Mouse (Mus musculus) embryonic facial prominence, embryonic 13.5 days (tissue): ENCODE measurements around the gene Scg5. TPM values are rescaled to one million over a fixed set of nuclear protein-coding genes. Genes with fewer than 3 reads are reported as not detected.
A peak's percentile ranks its signal among the peaks of the same experiment; 100 is the strongest.

ENCODE experiments used
- ATAC-seq: fragments of 200-750 bp; cut with Nextera tagmentation; 2 replicates; pipeline ENCODE4 v1.8.0; 2017; ENCODE audit warnings: low read depth; ENCODE audit not compliant: insufficient number of reproducible peaks, insufficient read depth, low FRiP score, low TSS enrichment
- H3K27ac ChIP-seq: fragments of 300-500 bp; sonication (generic); 2 replicates; pipeline ENCODE4 v1.5.1; 2015; ENCODE audit warnings: moderate library complexity, mild to moderate bottlenecking, inconsistent platforms
- H3K27me3 ChIP-seq: fragments of 300-500 bp; sonication (generic); 2 replicates; pipeline ENCODE4 v1.6.1; 2015; ENCODE audit warnings: mild to moderate bottlenecking, inconsistent platforms
- H3K36me3 ChIP-seq: fragments of 300-500 bp; sonication (generic); 2 replicates; pipeline ENCODE4 v1.6.1; 2015; ENCODE audit warnings: mild to moderate bottlenecking, inconsistent platforms
- H3K4me1 ChIP-seq: fragments of 300-500 bp; sonication (generic); 2 replicates; pipeline ENCODE4 v1.6.1; 2015; ENCODE audit warnings: inconsistent platforms
- H3K4me2 ChIP-seq: fragments of 300-500 bp; sonication (generic); 2 replicates; pipeline ENCODE4 v1.6.1; 2015; ENCODE audit warnings: moderate library complexity, mild to moderate bottlenecking, inconsistent platforms
- H3K4me3 ChIP-seq: fragments of 300-500 bp; sonication (generic); 2 replicates; pipeline ENCODE4 v1.5.1; 2015; ENCODE audit warnings: mild to moderate bottlenecking, inconsistent platforms
- H3K9ac ChIP-seq: fragments of 300-500 bp; sonication (generic); 2 replicates; pipeline ENCODE4 v1.6.1; 2015; ENCODE audit warnings: mild to moderate bottlenecking, inconsistent platforms
- H3K9me3 ChIP-seq: fragments of 300-500 bp; sonication (generic); 2 replicates; pipeline ENCODE4 v1.6.1; 2016; ENCODE audit warnings: inconsistent platforms
- WGBS: fragments of 180-500 bp; shearing (Covaris S2); methylation state at CpG from one replicate; pipeline ENCODE4 v1.1.7; 2015; ENCODE audit warnings: mixed read lengths; 5-methylcytosine and 5-hydroxymethylcytosine counted together
- polyA plus RNA-seq: library from polyadenylated mRNA; unstranded; fragments of >200 nt; fragmentation: Nextera tagmentation; extraction: Ambion mirVana; gene quantifications from 2 replicates; pipeline ENCODE4 v1.2.1, GENCODE M21; 2015

Gene Scg5
- polyA plus RNA-seq, 1 experiment from 2014 or later, result 3.8 TPM

DNA sequence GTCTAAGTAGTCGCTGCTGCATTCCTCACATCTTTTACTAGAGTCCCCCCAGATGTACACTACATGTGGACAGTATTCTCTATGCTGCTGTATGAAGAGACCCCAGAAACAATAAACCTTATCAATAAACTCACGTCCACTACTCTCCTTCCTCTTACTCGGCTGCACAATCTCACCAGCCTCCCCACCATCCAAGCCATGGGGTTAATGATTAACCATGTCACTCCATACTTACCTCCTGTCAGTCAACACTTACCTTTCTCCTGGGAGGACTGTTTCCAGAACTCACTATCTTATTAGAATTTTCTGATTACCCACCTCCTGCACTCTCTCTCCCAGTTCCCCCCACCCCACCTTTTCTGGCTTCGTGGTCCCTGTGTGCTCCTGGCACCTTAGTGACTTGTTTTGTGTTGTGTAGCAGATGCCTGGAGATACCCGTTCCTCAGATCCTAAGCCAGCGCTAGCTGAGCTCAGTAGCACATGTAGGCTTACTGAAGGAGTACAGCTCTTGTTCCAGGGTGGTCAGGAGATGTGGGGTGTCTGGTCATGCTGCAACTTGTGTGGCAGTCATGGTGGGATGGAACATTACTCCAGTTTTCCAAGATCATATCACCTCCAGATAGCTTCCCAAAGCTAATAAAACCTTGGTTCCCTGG lies 54.6 kb downstream of the Scg5 start:
- Histone ChIP-seq H3K4me1 (no peaks in the 10 kb centered on the region), H3K27me3 (peaks cover 26% of the 10 kb centered on the region; the same call in 1 of the 2 replicates), H3K4me3 (no peak overlapping the region), H3K27ac (no peak overlapping the region), H3K4me2 (no peak overlapping the region), H3K9me3 (no peaks in the 10 kb centered on the region), H3K9ac (no peak overlapping the region), H3K36me3 (no peaks in the 10 kb centered on the region)
- 78% methylated on average over 6 of the region's 6 CpGs for WGBS
- no peak for ATAC-seq

- H3K4me2 ChIP-seq, result no peak overlapping the region
- H3K36me3 ChIP-seq, result no peaks in the 10 kb centered on the region
- no peak overlapping the region for H3K27ac ChIP-seq
- H3K4me3 ChIP-seq, result no peak overlapping the region
- no peak overlapping the region for H3K9ac ChIP-seq
- peaks cover 20% of the 10 kb centered on the region for H3K27me3 ChIP-seq
- no peak for ATAC-seq
- 83% methylated on average over 8 of the region's 8 CpGs for WGBS
- H3K9me3 ChIP-seq, result no peaks in the 10 kb centered on the region
- no peaks in the 10 kb centered on the region for H3K4me1 ChIP-seq
These were observed 60.2 kb downstream of the Scg5 start for GRCm38 (mm10) chr2:113768541-113769303.

DNA sequence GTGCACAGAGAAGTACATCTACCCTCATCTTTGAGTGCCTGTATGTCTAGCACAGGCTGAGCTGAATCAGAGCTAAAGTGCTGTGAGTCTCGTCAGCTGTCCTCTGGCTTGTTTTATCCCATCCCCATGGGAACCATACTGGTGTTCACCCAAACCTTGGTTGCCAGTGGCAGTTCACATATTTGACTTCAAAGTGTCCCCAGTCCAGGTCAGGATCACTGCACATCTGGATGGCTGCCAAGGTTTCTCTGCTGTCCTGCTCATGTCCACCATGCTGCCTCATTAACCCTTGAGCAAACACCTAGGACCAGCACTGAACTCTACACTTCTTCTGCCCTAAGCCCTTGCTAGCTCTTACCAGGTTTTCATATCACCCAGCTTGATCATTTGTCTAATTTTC lies 63.0 kb downstream of the Scg5 start:
- no peak for ATAC-seq
- no peak overlapping the region for H3K27ac ChIP-seq
- no peaks in the 10 kb centered on the region for H3K4me1 ChIP-seq
- H3K4me2 ChIP-seq, result no peak overlapping the region
- no peak overlapping the region for H3K4me3 ChIP-seq
- H3K9ac ChIP-seq, result no peak overlapping the region
- no peaks in the 10 kb centered on the region for H3K36me3 ChIP-seq
- H3K9me3 ChIP-seq, result no peaks in the 10 kb centered on the region
- H3K27me3 ChIP-seq, result peaks cover 9% of the 10 kb centered on the region
- 55% methylated on average over 1 of the region's 1 CpGs for whole genome bisulfite sequencing

GRCm38 (mm10) chr2:113764968-113765367 lies 64.0 kb downstream of the Scg5 start:
- 77% methylated on average over 5 of the region's 5 CpGs for WGBS

GRCm38 (mm10) chr2:113758311-113759161 lies 70.4 kb downstream of the Scg5 start, which contains the start of gene Grem1:
Grem1 (minus strand) TSS chr2:113758646.
- Histone ChIP-seq H3K27ac (no peak within 1 kb of the TSS), H3K4me1 (peaks cover 30% of the 10 kb centered on the region), H3K9me3 (no peaks in the 10 kb centered on the region), H3K4me3 (peak within 1 kb of the TSS; percentile 58), H3K4me2 (peak within 1 kb of the TSS; percentile 98), H3K36me3 (no peaks in the 10 kb centered on the region), H3K9ac (peak within 1 kb of the TSS; percentile 65), H3K27me3 (peaks cover 61% of the 10 kb centered on the region)
- under 1% methylated on average over 64 of the region's 64 CpGs for WGBS
- ATAC-seq, result peak; percentile 57; the same call in 1 of the 2 replicates

More at GRCm38 (mm10) chr2:113764968-113765367, 64.0 kb downstream of the Scg5 start:
- Histone ChIP-seq H3K4me1 (no peaks in the 10 kb centered on the region), H3K9ac (no peak overlapping the region), H3K27ac (no peak overlapping the region), H3K4me2 (no peak overlapping the region), H3K9me3 (no peaks in the 10 kb centered on the region), H3K27me3 (peaks cover 15% of the 10 kb centered on the region), H3K4me3 (no peak overlapping the region), H3K36me3 (no peaks in the 10 kb centered on the region)
- no peak for ATAC-seq

DNA sequence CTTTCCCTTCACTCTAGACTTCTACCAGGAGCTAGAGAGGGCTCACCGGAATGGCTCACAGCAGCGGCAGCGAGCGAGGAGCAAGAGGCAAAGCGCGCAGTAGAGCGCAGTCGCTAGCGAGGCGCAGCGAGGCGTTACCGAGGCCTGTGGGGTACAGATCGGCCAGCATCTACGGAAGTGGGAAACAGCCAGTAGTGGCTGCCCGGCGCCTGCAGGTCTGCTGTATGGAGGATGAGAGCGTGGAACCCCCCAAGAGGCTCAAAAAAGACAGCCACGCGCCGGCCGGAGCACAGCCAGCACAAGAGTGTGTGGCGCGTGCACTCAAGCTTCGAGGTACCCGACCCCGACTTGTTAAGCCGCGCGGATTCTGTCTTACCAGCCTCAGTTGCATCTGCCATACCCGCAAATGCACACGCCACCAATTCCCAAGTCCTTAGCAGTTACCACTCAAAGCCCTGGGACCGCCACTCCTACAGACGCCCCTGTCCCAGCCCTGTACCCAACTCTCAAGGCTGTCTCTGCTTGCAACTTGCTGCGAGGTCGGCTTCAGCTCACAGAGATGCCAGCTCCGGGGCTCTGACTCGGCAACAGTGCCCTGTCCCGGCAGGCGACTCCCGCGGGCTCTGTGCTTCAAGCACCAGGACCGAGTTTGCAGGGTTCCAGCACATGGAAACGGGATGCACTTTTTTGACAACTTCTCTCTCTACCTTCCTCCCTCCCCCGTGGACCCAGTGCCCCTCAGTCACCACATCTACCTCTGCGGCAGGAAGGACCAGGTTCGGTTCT lies 71.2 kb downstream of the Scg5 start:
- no peaks in the 10 kb centered on the region for H3K36me3 ChIP-seq
- H3K9ac ChIP-seq, result peak overlapping the region; percentile 65
- peaks cover 61% of the 10 kb centered on the region for H3K27me3 ChIP-seq
- peak; percentile 29 for ATAC-seq
- H3K4me2 ChIP-seq, result peak overlapping the region; percentile 98
- H3K9me3 ChIP-seq, result no peaks in the 10 kb centered on the region
- no peak overlapping the region for H3K27ac ChIP-seq
- WGBS, result under 1% methylated on average over 47 of the region's 47 CpGs
- peak overlapping the region; percentile 58 for H3K4me3 ChIP-seq
- H3K4me1 ChIP-seq, result peaks cover 30% of the 10 kb centered on the region

- Histone ChIP-seq H3K36me3 (no peaks in the 10 kb centered on the region), H3K4me1 (peaks cover 30% of the 10 kb centered on the region), H3K27me3 (peaks cover 60% of the 10 kb centered on the region), H3K9ac (peak overlapping the region; percentile 65), H3K27ac (no peak overlapping the region), H3K4me2 (peak overlapping the region; percentile 98), H3K4me3 (peak overlapping the region; percentile 58), H3K9me3 (no peaks in the 10 kb centered on the region)
- under 1% methylated on average over 12 of the region's 12 CpGs for WGBS
- no peak for ATAC-seq
These were observed 71.9 kb downstream of the Scg5 start for GRCm38 (mm10) chr2:113756924-113757524.

DNA sequence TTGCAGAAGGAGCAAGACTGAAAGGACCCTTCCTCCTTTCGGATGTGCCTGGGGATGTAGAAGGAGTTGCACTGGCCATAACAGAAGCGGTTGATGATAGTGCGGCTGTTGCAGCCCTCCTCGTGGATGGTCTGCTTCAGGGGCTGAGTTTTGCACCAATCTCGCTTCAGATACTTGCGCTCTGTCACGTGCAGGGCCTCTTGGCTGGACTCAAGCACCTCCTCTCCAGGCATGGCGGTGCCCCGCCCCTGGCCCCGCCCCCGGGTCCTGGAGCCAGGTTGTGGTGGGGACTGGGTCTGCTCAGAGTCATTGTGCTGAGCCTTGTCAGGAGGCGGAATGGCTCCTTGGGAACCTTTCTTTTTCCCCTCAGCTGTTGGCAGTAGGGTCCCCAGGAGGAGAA lies 79.2 kb downstream of the Scg5 start:
- no peak overlapping the region for H3K9ac ChIP-seq
- H3K9me3 ChIP-seq, result no peaks in the 10 kb centered on the region
- H3K4me2 ChIP-seq, result no peak overlapping the region
- peaks cover 7% of the 10 kb centered on the region for H3K27me3 ChIP-seq
- no peaks in the 10 kb centered on the region for H3K36me3 ChIP-seq
- WGBS, result 84% methylated on average over 12 of the region's 12 CpGs
- ATAC-seq, result no peak; the same call in 1 of the 2 replicates
- no peak overlapping the region for H3K4me3 ChIP-seq
- no peaks in the 10 kb centered on the region for H3K4me1 ChIP-seq
- no peak overlapping the region for H3K27ac ChIP-seq

- 92% methylated on average over 9 of the region's 9 CpGs for WGBS
These were observed 79.6 kb downstream of the Scg5 start for GRCm38 (mm10) chr2:113749309-113749708.

DNA sequence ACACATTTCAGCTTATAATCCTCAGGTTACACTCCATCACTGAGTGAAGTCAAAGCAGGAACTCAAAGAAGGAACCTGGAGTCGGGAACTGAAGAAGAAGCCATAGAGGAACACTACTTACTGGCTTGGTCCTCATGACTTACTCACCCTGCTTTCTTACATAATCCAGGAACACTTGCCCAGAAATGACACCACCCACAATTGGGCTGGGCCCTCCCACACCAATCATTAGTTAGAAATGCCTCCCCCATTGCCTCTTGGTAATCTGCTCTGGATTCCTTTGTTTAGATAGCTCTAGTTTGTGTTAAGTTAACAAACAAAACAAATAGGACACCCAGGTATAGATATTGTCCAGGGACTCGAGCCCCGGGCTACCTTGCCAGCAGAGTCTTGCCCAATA lies 100.3 kb downstream of the Scg5 start:
- no peak overlapping the region for H3K27ac ChIP-seq
- H3K9ac ChIP-seq, result no peak overlapping the region
- H3K4me3 ChIP-seq, result no peak overlapping the region
- no peaks in the 10 kb centered on the region for H3K36me3 ChIP-seq
- no peak for ATAC-seq
- H3K4me1 ChIP-seq, result no peaks in the 10 kb centered on the region
- H3K9me3 ChIP-seq, result no peaks in the 10 kb centered on the region
- WGBS, result 83% methylated on average over 3 of the region's 3 CpGs
- H3K27me3 ChIP-seq, result no peaks in the 10 kb centered on the region
- no peak overlapping the region for H3K4me2 ChIP-seq

More at GRCm38 (mm10) chr2:113749309-113749708, 79.6 kb downstream of the Scg5 start:
- no peaks in the 10 kb centered on the region for H3K36me3 ChIP-seq
- H3K4me3 ChIP-seq, result no peak overlapping the region
- H3K27me3 ChIP-seq, result peaks cover 4% of the 10 kb centered on the region; the same call in 1 of the 2 replicates
- ATAC-seq, result no peak
- H3K4me2 ChIP-seq, result no peak overlapping the region
- no peak overlapping the region for H3K27ac ChIP-seq
- no peaks in the 10 kb centered on the region for H3K9me3 ChIP-seq
- no peaks in the 10 kb centered on the region for H3K4me1 ChIP-seq
- H3K9ac ChIP-seq, result no peak overlapping the region
